Mouse (Mus musculus): ENCODE results near the gene Gapdhs. TPM values are rescaled to one million over a fixed set of nuclear protein-coding genes. Genes with fewer than 3 reads are reported as not detected.

Gapdhs gene
- total RNA-seq (2023), result not detected

DNA sequence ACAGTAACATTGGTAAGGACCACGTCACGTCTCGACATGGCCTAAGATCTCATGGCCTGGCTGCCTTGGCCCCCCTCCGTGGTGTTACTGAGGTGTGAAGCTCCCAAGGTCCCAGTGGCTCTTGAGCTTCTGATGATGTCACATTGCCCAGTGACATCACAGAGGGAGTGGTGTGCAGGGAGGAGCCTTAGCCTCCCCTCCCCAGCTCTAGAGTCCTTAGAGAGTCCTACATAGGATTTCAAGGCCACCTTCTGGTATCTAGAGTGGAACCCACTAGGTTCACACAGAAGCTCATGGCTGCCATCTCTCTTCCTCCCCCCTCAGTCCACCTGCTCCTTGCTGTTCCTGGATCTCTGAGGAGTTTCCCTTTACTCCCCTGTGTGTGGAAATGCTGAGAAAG lies at the start of gene Gapdhs:
Gene Gapdhs (minus strand): TSS at position 65 of the 400 bp plus-strand sequence.

DNA sequence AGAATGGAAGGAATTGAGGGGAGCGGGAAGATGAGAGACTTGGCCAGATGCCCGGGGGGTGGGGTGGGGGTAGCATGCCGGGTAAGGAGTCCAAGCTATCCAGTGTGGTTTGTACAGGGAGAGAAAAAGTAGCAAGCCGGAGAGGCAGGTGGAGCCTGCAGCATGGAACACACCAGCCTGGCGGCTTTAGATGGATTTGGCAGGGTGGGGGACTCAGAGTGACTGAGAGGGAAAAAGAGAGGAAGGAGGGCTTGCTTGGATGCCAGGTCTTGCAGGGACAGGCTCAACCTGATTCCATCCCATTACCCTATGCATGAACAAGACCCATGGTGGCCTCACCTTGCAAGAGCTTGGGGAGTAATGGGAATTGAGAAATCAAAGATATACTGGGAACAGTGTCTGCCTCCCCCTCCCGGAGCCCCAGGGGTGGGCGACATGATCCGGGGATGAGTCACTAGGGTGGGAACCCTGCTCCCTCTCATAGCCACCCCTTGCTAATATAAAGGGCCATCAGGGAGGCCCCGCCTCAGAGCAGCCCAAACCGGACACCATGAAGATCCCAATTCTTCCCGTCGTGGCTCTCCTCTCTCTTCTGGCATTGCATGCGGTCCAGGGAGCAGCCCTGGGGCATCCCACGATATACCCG lies 44.0 kb upstream of the Gapdhs start, which contains the start of gene Krtdap:
Gene Krtdap (plus strand): TSS at position 520 of the 646 bp plus-strand sequence.

DNA sequence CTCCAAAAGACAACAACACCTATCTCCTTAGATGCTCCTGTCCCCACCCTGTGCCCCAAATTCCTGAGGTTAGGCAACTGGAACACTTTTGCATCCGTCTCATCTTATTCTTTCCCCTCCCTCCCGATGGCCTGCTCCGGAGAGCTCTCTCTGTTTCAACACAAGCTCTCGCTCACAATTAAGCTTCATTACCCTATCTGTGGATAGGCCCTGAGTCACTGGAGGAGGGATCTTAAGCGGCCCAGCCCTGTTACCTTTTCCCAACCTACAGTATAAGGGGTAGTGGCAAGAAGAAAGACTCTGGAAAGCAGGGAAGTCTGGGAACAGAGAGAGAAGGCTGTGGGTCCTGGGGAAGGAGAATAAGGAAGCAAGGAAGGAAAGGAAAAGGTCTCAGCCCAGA lies 20.0 kb upstream of the Gapdhs start, which contains the start of gene Dmkn:
Gene Dmkn (plus strand): TSS at position 301 of the 400 bp plus-strand sequence.

DNA sequence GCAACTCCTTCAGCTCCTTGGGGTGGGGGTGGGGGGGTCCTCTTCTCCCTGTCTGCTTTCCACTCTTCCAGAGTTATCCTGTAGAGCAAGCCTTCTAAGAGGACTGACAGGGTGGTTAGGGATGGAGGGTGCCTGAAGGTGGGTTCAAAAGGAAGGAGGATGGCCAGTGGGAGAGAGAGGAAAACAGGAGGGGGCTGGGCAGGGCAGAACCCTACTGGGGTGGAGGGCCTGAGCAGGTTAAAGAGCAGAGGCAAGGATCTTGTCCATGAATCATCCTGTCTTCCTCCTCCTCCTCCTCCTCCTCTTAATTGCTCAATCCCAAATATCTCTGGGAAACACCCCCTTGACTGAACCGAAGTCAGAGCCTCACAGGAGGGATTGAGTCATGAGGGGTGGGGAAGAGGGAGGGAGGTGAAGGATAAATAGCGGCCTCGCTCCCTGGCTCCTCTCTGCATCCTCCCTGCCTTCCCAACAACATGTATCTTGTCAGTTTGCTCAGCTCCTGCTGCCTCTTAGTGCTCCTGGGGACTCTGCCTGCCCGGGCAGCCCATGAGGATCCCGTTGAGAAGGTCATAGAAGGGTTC lies 7.7 kb upstream of the Gapdhs start, which contains the start of gene Sbsn:
Gene Sbsn (plus strand): TSS at position 386 of the 584 bp plus-strand sequence.

DNA sequence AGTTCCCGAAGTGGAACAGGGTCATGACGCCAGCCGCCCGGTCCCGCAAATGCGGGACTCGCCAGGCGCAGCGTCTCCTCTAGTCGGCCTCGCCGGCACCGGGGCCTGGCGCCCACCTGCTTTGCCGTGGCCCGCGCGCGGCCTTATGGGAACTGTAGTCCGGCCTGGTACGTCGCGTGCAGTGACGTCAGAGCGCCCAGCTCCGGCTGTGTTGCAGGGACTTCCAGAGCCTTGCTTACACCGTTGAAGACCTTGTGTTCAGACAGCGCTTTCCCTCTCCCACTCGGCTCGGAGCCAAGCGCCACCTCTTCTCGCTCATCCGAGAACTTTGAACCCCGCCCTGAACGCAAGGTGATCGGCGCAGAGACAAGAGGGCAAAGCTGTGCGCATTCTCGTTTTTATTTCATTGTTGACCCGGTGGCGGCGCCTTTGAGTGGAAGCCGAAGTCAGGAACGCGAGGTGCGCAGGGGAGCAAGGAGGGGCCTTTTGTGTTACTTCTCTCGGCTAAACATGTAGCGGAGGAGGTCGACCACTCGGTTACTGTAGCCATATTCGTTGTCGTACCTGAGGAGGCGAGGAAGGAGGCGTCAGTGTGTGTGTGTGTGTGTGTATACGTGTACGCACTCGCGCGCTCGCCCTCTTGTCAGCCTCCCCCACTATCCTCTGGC lies 14.0 kb downstream of the Gapdhs start, which contains the start of gene Tmem147:
Gene Tmem147 (minus strand): TSS at position 145 of the 668 bp plus-strand sequence.

DNA sequence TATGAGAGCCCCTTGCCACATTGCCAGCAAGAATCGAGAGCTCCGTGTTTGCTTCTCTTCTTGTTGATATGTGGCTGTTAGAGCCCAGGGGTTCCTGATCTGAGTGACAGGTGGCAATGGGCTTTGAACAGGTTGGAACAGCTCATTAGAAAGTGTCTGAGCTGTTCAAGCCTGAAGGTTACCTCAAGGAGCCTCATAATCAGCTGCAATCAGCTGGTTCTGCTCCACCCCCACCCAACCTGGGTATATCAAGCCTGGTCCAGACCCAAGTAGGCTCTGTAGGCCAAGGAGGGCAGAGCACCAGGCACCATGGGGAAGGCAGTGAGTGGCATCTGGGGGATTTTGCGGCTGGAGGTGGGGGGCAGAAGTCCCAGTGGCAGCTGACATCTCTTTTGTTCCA lies 31.5 kb downstream of the Gapdhs start, which contains the start of gene Atp4a:
Gene Atp4a (plus strand): TSS at position 268 of the 400 bp plus-strand sequence.

DNA sequence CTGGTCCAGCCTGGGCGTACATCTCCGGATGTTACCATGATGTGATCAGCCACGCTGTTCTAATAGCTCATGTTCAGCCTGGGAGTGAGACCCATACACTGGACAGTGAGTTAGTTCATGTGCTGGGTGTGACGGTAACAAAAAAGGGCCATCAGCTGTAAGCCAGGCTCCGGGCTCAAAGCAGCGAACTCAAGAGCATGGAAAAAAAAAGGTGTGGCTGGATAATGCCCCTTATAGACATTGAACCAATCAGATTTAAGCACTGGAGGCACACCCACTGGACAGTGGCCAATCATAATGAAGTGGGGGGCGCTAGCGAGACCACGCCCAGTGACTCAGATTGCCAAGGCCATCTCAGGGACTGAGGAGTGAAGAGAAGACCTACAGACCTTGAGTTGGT lies 44.9 kb downstream of the Gapdhs start, which contains the start of gene 2200002J24Rik:
Gene 2200002J24Rik (plus strand): TSS at position 338 of the 400 bp plus-strand sequence.

Other genes starting within 250 kb of the Gapdhs start
- gene Arhgap33, start 208.6 kb downstream of the Gapdhs start, total RNA-seq (2023), result 10 to 100 TPM; 18.6 to 20.7 TPM
- 1 to 10 TPM; 3.0 to 4.3 TPM for gene Hspb6, start 191.5 kb downstream of the Gapdhs start, total RNA-seq (2023)
- 10 to 100 TPM; 18.8 to 27.2 TPM for gene Proser3, start 191.4 kb downstream of the Gapdhs start, total RNA-seq (2023)
- 10 to 100 TPM; 42.2 to 45.2 TPM for gene Lin37, start 183.8 kb downstream of the Gapdhs start, total RNA-seq (2023)
- gene U2af1l4, start 180.4 kb downstream of the Gapdhs start, total RNA-seq (2023), result 100 to 1,000 TPM; 107 to 109 TPM
- 10 to 100 TPM; 13.9 to 14.0 TPM for gene Gm49396, start 180.3 kb downstream of the Gapdhs start, total RNA-seq (2023)
- gene Psenen, start 180.1 kb downstream of the Gapdhs start, total RNA-seq (2023), result 100 to 1,000 TPM; 129 to 145 TPM
- gene Igflr1, start 178.3 kb downstream of the Gapdhs start, total RNA-seq (2023), result 1 to 10 TPM; 7.3 to 7.7 TPM
- 100 to 1,000 TPM; 119 to 136 TPM for gene Kmt2b, start 155.0 kb downstream of the Gapdhs start, total RNA-seq (2023)
- 1 to 10 TPM in 1 of 2 experiments, under 1 TPM in 1; 0.90 to 1.5 TPM for gene Zbtb32, start 144.8 kb downstream of the Gapdhs start, total RNA-seq (2023)
- gene Upk1a, start 130.8 kb downstream of the Gapdhs start, total RNA-seq (2023), result under 1 TPM; 0.39 to 0.52 TPM
- gene Cox6b1, start 117.5 kb downstream of the Gapdhs start, total RNA-seq (2023), result 100 to 1,000 TPM; 211 to 273 TPM
- gene Etv2, start 107.8 kb downstream of the Gapdhs start, total RNA-seq (2023), result not detected
- 100 to 1,000 TPM in 1 of 2 experiments, 10 to 100 TPM in 1; 96.7 to 103 TPM for gene Rbm42, start 93.4 kb downstream of the Gapdhs start, total RNA-seq (2023)
- gene Haus5, start 78.7 kb downstream of the Gapdhs start, total RNA-seq (2023), result 10 to 100 TPM; 59.7 to 71.7 TPM
- not detected for gene Pmis2, start 72.1 kb downstream of the Gapdhs start, total RNA-seq (2023)
- not detected for gene 2200002J24Rik, start 44.8 kb downstream of the Gapdhs start, total RNA-seq (2023)
- gene Atp4a, start 31.5 kb downstream of the Gapdhs start, total RNA-seq (2023), result under 1 TPM; 0.29 to 0.59 TPM
- 10 to 100 TPM; 46.8 to 50.0 TPM for gene Tmem147, start 14.1 kb downstream of the Gapdhs start, total RNA-seq (2023)
- 1 to 10 TPM; 3.8 to 5.0 TPM for gene Sbsn, start 7.8 kb upstream of the Gapdhs start, total RNA-seq (2023)
- not detected for gene Dmkn, start 20.1 kb upstream of the Gapdhs start, total RNA-seq (2023)
- gene Krtdap, start 44.2 kb upstream of the Gapdhs start, total RNA-seq (2023), result not detected
- gene Ffar2, start 80.1 kb upstream of the Gapdhs start, total RNA-seq (2023), result 10 to 100 TPM; 15.2 to 19.0 TPM
- 1 to 10 TPM; 2.2 to 3.7 TPM for gene Ffar3, start 112.5 kb upstream of the Gapdhs start, total RNA-seq (2023)
- gene Ffar1, start 117.9 kb upstream of the Gapdhs start, total RNA-seq (2023), result 10 to 100 TPM; 34.4 to 43.8 TPM
- gene Cd22, start 136.7 kb upstream of the Gapdhs start, total RNA-seq (2023), result 1,000 to 10,000 TPM; 1,236 to 1,328 TPM
- gene Mag, start 171.2 kb upstream of the Gapdhs start, total RNA-seq (2023), result not detected
- not detected for gene Hamp2, start 181.0 kb upstream of the Gapdhs start, total RNA-seq (2023)
- not detected for gene Hamp, start 200.4 kb upstream of the Gapdhs start, total RNA-seq (2023)
- 100 to 1,000 TPM; 145 to 165 TPM for gene Usf2, start 213.1 kb upstream of the Gapdhs start, total RNA-seq (2023)
- gene Lsr, start 229.8 kb upstream of the Gapdhs start, total RNA-seq (2023), result 1 to 10 TPM; 1.1 to 1.2 TPM
- not detected for gene Fam187b, start 230.1 kb upstream of the Gapdhs start, total RNA-seq (2023)

All from B cell, adult 67 days (primary cell).